Mouse (Mus musculus) heart, adult 18-20 months (tissue): ENCODE results near the gene Cst3. TPM values are rescaled to one million over a fixed set of nuclear protein-coding genes. Genes with fewer than 3 reads are reported as not detected.

Experiments
- DNase-seq, 2 experiments: peaks; one replicate each; pipeline ENCODE4 v3.0.0; 2021 to 2022; ENCODE audit warnings: mixed read lengths in 1 of 2
- total RNA-seq, 2 experiments: library from RNA; stranded (reverse); gene quantifications; 2 replicates each; pipeline ENCODE4 v1.2.3; 2021

The Cst3 gene
- total RNA-seq, 2 experiments from 2014 or later, result 907 to 950 TPM

- DNase-seq, result peak; percentile 31 to 50
Observed at GRCm38 (mm10) chr2:148856630-148857400, 18.7 kb downstream of the Cst3 start.

- DNase-seq, result peak; percentile 81 to 94
Observed at GRCm38 (mm10) chr2:148851116-148851906, 24.2 kb downstream of the Cst3 start.

DNA sequence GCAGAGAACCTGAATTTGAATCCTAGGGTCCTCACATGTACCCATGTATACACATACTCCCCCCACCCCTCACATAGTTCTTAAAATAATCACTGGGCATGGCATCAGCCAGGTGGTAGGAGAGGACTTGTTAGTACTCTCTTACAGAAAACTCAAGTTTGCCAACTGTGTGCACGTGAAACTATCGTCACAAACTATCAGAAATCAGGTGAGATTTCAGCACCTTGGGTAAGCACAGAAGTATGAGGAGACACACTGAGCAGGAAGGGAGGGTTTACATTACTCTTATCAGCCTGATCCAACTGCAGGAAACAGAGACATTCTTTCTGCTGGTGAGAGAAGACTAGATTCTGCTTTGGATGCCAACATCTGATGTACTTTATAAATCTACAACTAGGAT lies 36.3 kb downstream of the Cst3 start:
- DNase-seq, result no peak

DNA sequence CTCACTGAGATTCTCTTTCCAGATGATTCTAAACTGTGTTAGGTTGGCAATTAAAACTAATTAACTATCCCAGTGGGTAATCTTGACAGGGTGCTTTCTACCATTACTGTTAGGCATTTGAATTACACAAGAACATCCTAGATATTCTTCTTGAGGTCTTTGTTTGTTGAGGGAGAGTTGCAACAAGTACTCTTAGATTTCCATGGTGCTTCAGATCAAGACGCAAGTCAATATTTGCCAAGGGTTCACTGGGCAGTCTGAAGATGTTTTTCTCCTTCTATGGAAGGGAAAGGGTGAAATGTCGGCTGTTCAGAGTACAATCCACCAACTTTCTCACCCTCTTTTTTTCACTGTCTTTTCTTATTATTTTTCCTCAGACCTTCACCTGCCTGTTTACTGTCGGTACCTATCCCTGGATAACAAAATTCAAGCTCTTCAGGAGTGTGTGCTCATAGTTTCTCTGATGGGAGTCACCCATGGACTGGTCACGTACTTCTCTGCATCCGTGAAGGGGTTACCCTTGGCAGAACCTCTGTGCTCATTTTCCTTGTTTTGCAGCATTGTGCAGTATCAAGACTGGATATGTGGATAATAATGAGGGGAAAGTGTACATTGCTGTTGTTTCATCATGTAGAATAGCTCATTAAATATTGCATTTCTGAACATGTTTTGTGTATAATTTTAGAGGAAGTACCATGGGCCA lies 37.3 kb downstream of the Cst3 start:
- DNase-seq, result no peak

DNA sequence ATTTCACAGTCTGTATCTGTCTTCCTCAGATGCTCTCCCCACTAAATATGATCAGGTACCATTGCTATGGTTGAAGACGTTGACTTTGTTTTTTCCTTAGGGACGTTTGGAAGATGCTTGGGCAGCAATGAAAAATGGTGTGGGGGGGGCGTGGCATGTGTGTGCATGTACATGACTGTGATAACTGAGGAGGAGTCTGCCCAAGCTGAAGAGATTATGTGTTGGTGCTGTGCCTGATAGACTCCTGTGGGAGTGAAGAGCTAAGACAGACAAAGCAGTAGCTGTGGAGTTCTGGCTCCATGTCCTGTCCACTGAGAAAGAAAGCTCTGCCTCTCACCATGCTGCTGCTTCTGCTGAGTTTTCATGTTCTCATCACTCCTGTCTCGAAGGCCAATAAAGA lies 40.6 kb downstream of the Cst3 start, which contains the start of gene Cst9:
Cst9 (plus strand) TSS at position 236 of the 400 bp plus-strand sequence.
- DNase-seq, result no peak

GRCm38 (mm10) chr2:148825986-148826385 lies 49.5 kb downstream of the Cst3 start:
- no peak for DNase-seq

Other genes starting within 250 kb of the Cst3 start
- gene Nxt1, start 203.1 kb downstream of the Cst3 start, total RNA-seq, result 1 to 10 TPM; 6.4 to 8.2 TPM
- 10 to 100 TPM; 26.2 to 29.3 TPM for gene Gzf1, start 194.7 kb downstream of the Cst3 start, total RNA-seq
- gene Napb, start 143.2 kb downstream of the Cst3 start, total RNA-seq, result 1 to 10 TPM; 1.1 to 1.4 TPM
- not detected for gene Cstl1, start 125.3 kb downstream of the Cst3 start, total RNA-seq
- not detected for gene Cst11, start 104.2 kb downstream of the Cst3 start, total RNA-seq
- gene 8030411F24Rik, start 93.7 kb downstream of the Cst3 start, total RNA-seq, result not detected
- gene Cst12, start 86.3 kb downstream of the Cst3 start, total RNA-seq, result under 1 TPM; 0.55 to 0.98 TPM
- gene Cst8, start 76.9 kb downstream of the Cst3 start, total RNA-seq, result not detected
- not detected for gene Cst13, start 55.6 kb downstream of the Cst3 start, total RNA-seq
- under 1 TPM; 0.82 to 0.90 TPM for gene Cst9, start 40.5 kb downstream of the Cst3 start, total RNA-seq
- gene 9230104L09Rik, start 10.7 kb downstream of the Cst3 start, total RNA-seq, result under 1 TPM in 1 of 2 experiments, not detected in 1; 0.72 TPM
- not detected for gene Gm1330, start 127.6 kb upstream of the Cst3 start, total RNA-seq
- not detected for gene Gm10750, start 141.5 kb upstream of the Cst3 start, total RNA-seq